Mouse (Mus musculus): Measurements from ENCODE around the gene Shmt2. TPM values are rescaled to one million over a fixed set of nuclear protein-coding genes. Genes with fewer than 3 reads are reported as not detected.

The Shmt2 gene
- polyA plus RNA-seq, 1 experiment from 2014 or later: 56.2 TPM

- 93% methylated on average over 7 of the region's 7 CpGs for WGBS
- Histone ChIP-seq H3K9ac (replicated peaks) (no peak overlapping the region), H3K27ac (no peak overlapping the region), H3K4me1 (replicated peaks) (peaks cover 9% of the 10 kb centered on the region; the same call in 1 of the 2 replicates), H3K9me3 (no peaks in the 10 kb centered on the region), H3K36me3 (peaks cover 99% of the 10 kb centered on the region), H3K4me3 (replicated peaks) (no peak overlapping the region), H3K4me2 (replicated peaks) (no peak overlapping the region), H3K27me3 (no peaks in the 10 kb centered on the region)
- no peak for ATAC-seq
These were observed 24.3 kb upstream of the Shmt2 start for GRCm38 (mm10) chr10:127546505-127546904.

GRCm38 (mm10) chr10:127544375-127544774 lies 22.1 kb upstream of the Shmt2 start:
- ATAC-seq: no peak
- Histone ChIP-seq H3K9ac (replicated peaks) (no peak overlapping the region), H3K4me3 (replicated peaks) (no peak overlapping the region), H3K9me3 (no peaks in the 10 kb centered on the region), H3K36me3 (peaks cover 99% of the 10 kb centered on the region), H3K4me2 (replicated peaks) (no peak overlapping the region), H3K27ac (no peak overlapping the region), H3K27me3 (no peaks in the 10 kb centered on the region), H3K4me1 (replicated peaks) (peaks cover 9% of the 10 kb centered on the region; the same call in 1 of the 2 replicates)
- 95% methylated on average over 20 of the region's 20 CpGs for WGBS

- Histone ChIP-seq H3K27ac (no peak overlapping the region), H3K4me2 (replicated peaks) (no peak overlapping the region), H3K4me3 (replicated peaks) (no peak overlapping the region), H3K9ac (replicated peaks) (no peak overlapping the region), H3K36me3 (peaks cover 99% of the 10 kb centered on the region), H3K27me3 (no peaks in the 10 kb centered on the region), H3K9me3 (no peaks in the 10 kb centered on the region), H3K4me1 (replicated peaks) (peaks cover 9% of the 10 kb centered on the region; the same call in 1 of the 2 replicates)
- 81% methylated on average over 3 of the region's 3 CpGs for WGBS
- ATAC-seq: no peak
These were observed 21.7 kb upstream of the Shmt2 start for GRCm38 (mm10) chr10:127543916-127544315.

GRCm38 (mm10) chr10:127542720-127543119 lies 20.5 kb upstream of the Shmt2 start:
- no peak overlapping the region for H3K9ac ChIP-seq (replicated peaks)
- H3K9me3 ChIP-seq: no peaks in the 10 kb centered on the region

GRCm38 (mm10) chr10:127542084-127542483 lies 19.8 kb upstream of the Shmt2 start:
- H3K27ac ChIP-seq: peak overlapping the region; percentile 54
- H3K4me1 ChIP-seq (replicated peaks): peaks cover 16% of the 10 kb centered on the region
- no peak overlapping the region for H3K4me3 ChIP-seq (replicated peaks)
- peaks cover 89% of the 10 kb centered on the region for H3K36me3 ChIP-seq
- 66% methylated on average over 13 of the region's 13 CpGs for WGBS
- no peaks in the 10 kb centered on the region for H3K27me3 ChIP-seq
- H3K4me2 ChIP-seq (replicated peaks): no peak overlapping the region
- H3K9ac ChIP-seq (replicated peaks): no peak overlapping the region; the same call in 1 of the 2 replicates
- H3K9me3 ChIP-seq: no peaks in the 10 kb centered on the region
- no peak for ATAC-seq

More at GRCm38 (mm10) chr10:127542720-127543119, 20.5 kb upstream of the Shmt2 start:
- WGBS: 35% methylated on average over 6 of the region's 6 CpGs
- Histone ChIP-seq H3K4me3 (replicated peaks) (no peak overlapping the region), H3K27ac (peak overlapping the region; percentile 54), H3K36me3 (peaks cover 95% of the 10 kb centered on the region), H3K4me2 (replicated peaks) (no peak overlapping the region), H3K27me3 (no peaks in the 10 kb centered on the region), H3K4me1 (replicated peaks) (peaks cover 10% of the 10 kb centered on the region)
- ATAC-seq: no peak

GRCm38 (mm10) chr10:127541510-127541909 lies 19.3 kb upstream of the Shmt2 start:
- H3K27ac ChIP-seq: no peak overlapping the region; the same call in 1 of the 2 replicates
- H3K4me1 ChIP-seq (replicated peaks): peaks cover 21% of the 10 kb centered on the region
- peaks cover 83% of the 10 kb centered on the region for H3K36me3 ChIP-seq
- no peaks in the 10 kb centered on the region for H3K9me3 ChIP-seq
- no peak overlapping the region for H3K4me3 ChIP-seq (replicated peaks)
- no peak overlapping the region for H3K4me2 ChIP-seq (replicated peaks)
- no peak for ATAC-seq
- WGBS: 97% methylated on average over 8 of the region's 8 CpGs
- no peaks in the 10 kb centered on the region for H3K27me3 ChIP-seq
- H3K9ac ChIP-seq (replicated peaks): no peak overlapping the region

GRCm38 (mm10) chr10:127537854-127538583 lies 15.8 kb upstream of the Shmt2 start:
- Histone ChIP-seq H3K36me3 (peaks cover 49% of the 10 kb centered on the region), H3K4me2 (replicated peaks) (no peak overlapping the region), H3K9me3 (no peaks in the 10 kb centered on the region), H3K4me1 (replicated peaks) (peaks cover 56% of the 10 kb centered on the region), H3K27me3 (peaks cover 33% of the 10 kb centered on the region), H3K4me3 (replicated peaks) (no peak overlapping the region), H3K27ac (peak overlapping the region; percentile 67; the same call in 1 of the 2 replicates), H3K9ac (replicated peaks) (no peak overlapping the region)
- 22% methylated on average over 7 of the region's 7 CpGs for WGBS
- ATAC-seq: peak; percentile 57

GRCm38 (mm10) chr10:127536586-127537314 lies 14.5 kb upstream of the Shmt2 start:
- H3K27me3 ChIP-seq: peaks cover 45% of the 10 kb centered on the region
- no peak overlapping the region for H3K9ac ChIP-seq (replicated peaks)
- 6% methylated on average over 8 of the region's 8 CpGs for whole genome bisulfite sequencing

GRCm38 (mm10) chr10:127534929-127535384 lies 12.7 kb upstream of the Shmt2 start:
- 1% methylated on average over 23 of the region's 30 CpGs for WGBS
- H3K27ac ChIP-seq: peak overlapping the region; percentile 74
- peak overlapping the region; percentile 80 for H3K9ac ChIP-seq (replicated peaks)
- peaks cover 18% of the 10 kb centered on the region for H3K36me3 ChIP-seq
- no peaks in the 10 kb centered on the region for H3K9me3 ChIP-seq
- 0 out of 2 replicates have a peak, but pooled peaks have one; percentile 7 for ATAC-seq
- peak overlapping the region; percentile 58 for H3K4me3 ChIP-seq (replicated peaks)
- H3K27me3 ChIP-seq: peaks cover 63% of the 10 kb centered on the region
- H3K4me2 ChIP-seq (replicated peaks): peak overlapping the region; percentile 78
- peaks cover 72% of the 10 kb centered on the region for H3K4me1 ChIP-seq (replicated peaks)

More at GRCm38 (mm10) chr10:127536586-127537314, 14.5 kb upstream of the Shmt2 start:
- Histone ChIP-seq H3K4me3 (replicated peaks) (no peak overlapping the region), H3K36me3 (peaks cover 36% of the 10 kb centered on the region), H3K4me1 (replicated peaks) (peaks cover 54% of the 10 kb centered on the region), H3K9me3 (no peaks in the 10 kb centered on the region), H3K4me2 (replicated peaks) (peak overlapping the region; percentile 13), H3K27ac (peak overlapping the region; percentile 74)
- ATAC-seq: peak; percentile 59

GRCm38 (mm10) chr10:127534036-127534928 lies 12.0 kb upstream of the Shmt2 start, which contains the start of gene Nxph4:
TSS of gene Nxph4 (minus strand) at chr10:127534559.
- H3K27me3 ChIP-seq: peaks cover 70% of the 10 kb centered on the region
- WGBS: 1% methylated on average over 60 of the region's 78 CpGs
- no peaks in the 10 kb centered on the region for H3K9me3 ChIP-seq
- peaks cover 79% of the 10 kb centered on the region for H3K4me1 ChIP-seq (replicated peaks)
- no peak for ATAC-seq
- peak within 1 kb of the TSS; percentile 58 for H3K4me3 ChIP-seq (replicated peaks)
- H3K36me3 ChIP-seq: peaks cover 11% of the 10 kb centered on the region
- peak within 1 kb of the TSS; percentile 78 for H3K4me2 ChIP-seq (replicated peaks)
- H3K9ac ChIP-seq (replicated peaks): peak within 1 kb of the TSS; percentile 80
- H3K27ac ChIP-seq: peak within 1 kb of the TSS; percentile 74

- peaks cover 97% of the 10 kb centered on the region for H3K27me3 ChIP-seq
- no peaks in the 10 kb centered on the region for H3K36me3 ChIP-seq
- H3K27ac ChIP-seq: peak overlapping the region; percentile 83
- peak overlapping the region; percentile 78 for H3K4me2 ChIP-seq (replicated peaks)
- H3K4me3 ChIP-seq (replicated peaks): peak overlapping the region; percentile 58
- peaks cover 95% of the 10 kb centered on the region for H3K4me1 ChIP-seq (replicated peaks)
- peak; percentile 8; the same call in 1 of the 2 replicates for ATAC-seq
- no peaks in the 10 kb centered on the region for H3K9me3 ChIP-seq
- H3K9ac ChIP-seq (replicated peaks): peak overlapping the region; percentile 59
- WGBS: 2% methylated on average over 4 of the region's 4 CpGs
These were observed 9.3 kb upstream of the Shmt2 start for GRCm38 (mm10) chr10:127531548-127531947.
